Mouse (Mus musculus) cerebellum, adult 2 months (tissue): ENCODE data around the gene Rap2a. TPM values are rescaled to one million over a fixed set of nuclear protein-coding genes. Genes with fewer than 3 reads are reported as not detected.

ENCODE experiments used
- DNase-seq, 2 experiments: peaks; one replicate each; pipeline ENCODE4 v3.0.0; 2021
- H3K27ac ChIP-seq: fragments of 200-500 bp; 2 replicates; pipeline ENCODE4 v1.5.1; 2012; ENCODE audit warnings: low read length, control low read depth, inconsistent platforms; ENCODE audit not compliant: insufficient read depth
- H3K27me3 ChIP-seq: fragments of 200-500 bp; 2 replicates; pipeline ENCODE4 v1.6.1; 2012; ENCODE audit warnings: inconsistent platforms, mild to moderate bottlenecking, low read length, moderate library complexity; ENCODE audit not compliant: control insufficient read depth, insufficient read depth
- H3K4me1 ChIP-seq: fragments of 200-500 bp; 2 replicates; pipeline ENCODE4 v1.6.1; 2011; ENCODE audit warnings: low read length; ENCODE audit not compliant: control insufficient read depth, insufficient read depth
- H3K4me3 ChIP-seq: fragments of 200-500 bp; replicated peaks from 2 replicates; pipeline ENCODE3; 2011; ENCODE audit warnings: mild to moderate bottlenecking, low read depth, low read length, control low read depth; ENCODE audit not compliant: insufficient read depth
- CTCF ChIP-seq: fragments of 200-500 bp; IDR thresholded peaks from 2 replicates; pipeline ENCODE4 v1.5.1; 2011; ENCODE audit warnings: low read depth, mild to moderate bottlenecking, control low read depth, low read length, moderate library complexity, borderline replicate concordance; ENCODE audit not compliant: insufficient read depth
- POLR2A ChIP-seq: fragments of 200-500 bp; IDR thresholded peaks from 2 replicates; pipeline ENCODE4 v1.6.1; 2011; ENCODE audit warnings: low read length, control low read depth, borderline replicate concordance; ENCODE audit not compliant: insufficient read depth
- WGBS: fragments of 180-500 bp; shearing (Covaris S2); methylation state at CpG from one replicate; pipeline ENCODE4 v1.1.7; 2018; 5-methylcytosine and 5-hydroxymethylcytosine counted together
- polyA plus RNA-seq: library from polyadenylated mRNA; depleted of rRNA; stranded (reverse); fragments of >200 nt; gene quantifications from 2 replicates; pipeline ENCODE4 v1.2.3, GENCODE M21; 2012

The Rap2a gene
- polyA plus RNA-seq, 1 experiment = 39.3 TPM

- WGBS = 90% methylated on average over 5 of the region's 5 CpGs
- TF ChIP-seq CTCF = no peak
- TF ChIP-seq POLR2A = no peak
- Histone ChIP-seq H3K4me3 (no peak overlapping the region), H3K4me1 (no peaks in the 10 kb centered on the region), H3K27me3 (no peaks in the 10 kb centered on the region), H3K27ac (no peak overlapping the region)
- no peak for DNase-seq
These were observed 33.6 kb downstream of the Rap2a start for GRCm38 (mm10) chr14:120511821-120512220.

- WGBS = 20% methylated on average over 4 of the region's 4 CpGs
- DNase-seq = no peak
- H3K27ac ChIP-seq = no peak overlapping the region
These were observed 36.6 kb downstream of the Rap2a start for GRCm38 (mm10) chr14:120514821-120515271.

GRCm38 (mm10) chr14:120515376-120515775 is 37.1 kb downstream of the Rap2a start:
- Histone ChIP-seq H3K4me1 (no peaks in the 10 kb centered on the region), H3K27ac (no peak overlapping the region), H3K4me3 (no peak overlapping the region), H3K27me3 (no peaks in the 10 kb centered on the region)
- TF ChIP-seq POLR2A (no peak), CTCF (no peak)
- WGBS = 73% methylated on average over 1 of the region's 1 CpGs
- peak; percentile 18 to 23 for DNase-seq

More at GRCm38 (mm10) chr14:120514821-120515271, 36.6 kb downstream of the Rap2a start:
- no peak for TF ChIP-seq POLR2A
- no peak for TF ChIP-seq CTCF
- H3K4me1 ChIP-seq = no peaks in the 10 kb centered on the region
- H3K27me3 ChIP-seq = no peaks in the 10 kb centered on the region
- H3K4me3 ChIP-seq = no peak overlapping the region

- 43% methylated on average over 5 of the region's 5 CpGs for WGBS
- no peak for DNase-seq
- no peaks in the 10 kb centered on the region for H3K27me3 ChIP-seq
- no peak overlapping the region for H3K4me3 ChIP-seq
- no peak overlapping the region for H3K27ac ChIP-seq
- H3K4me1 ChIP-seq = no peaks in the 10 kb centered on the region
- TF ChIP-seq POLR2A (no peak), CTCF (no peak)
These were observed 40.5 kb downstream of the Rap2a start for GRCm38 (mm10) chr14:120518706-120519105.

- Histone ChIP-seq H3K27me3 (no peaks in the 10 kb centered on the region), H3K4me1 (no peaks in the 10 kb centered on the region), H3K4me3 (no peak overlapping the region), H3K27ac (no peak overlapping the region)
- WGBS = 95% methylated on average over 1 of the region's 1 CpGs
- DNase-seq = no peak
- no peak for TF ChIP-seq CTCF
- no peak for TF ChIP-seq POLR2A
These were observed 41.7 kb downstream of the Rap2a start for GRCm38 (mm10) chr14:120519921-120520320.

- 94% methylated on average over 3 of the region's 3 CpGs for WGBS
- no peak overlapping the region for H3K27ac ChIP-seq
- no peak overlapping the region for H3K4me3 ChIP-seq
- TF ChIP-seq POLR2A = no peak
- no peak for TF ChIP-seq CTCF
- no peaks in the 10 kb centered on the region for H3K4me1 ChIP-seq
- H3K27me3 ChIP-seq = no peaks in the 10 kb centered on the region
- DNase-seq = no peak
These were observed 42.6 kb downstream of the Rap2a start for GRCm38 (mm10) chr14:120520843-120521242.

- WGBS = 94% methylated on average over 5 of the region's 5 CpGs
- Histone ChIP-seq H3K4me1 (no peaks in the 10 kb centered on the region), H3K27me3 (no peaks in the 10 kb centered on the region), H3K27ac (no peak overlapping the region), H3K4me3 (no peak overlapping the region)
- no peak for DNase-seq
- TF ChIP-seq POLR2A = no peak
- no peak for TF ChIP-seq CTCF
These were observed 45.1 kb downstream of the Rap2a start for GRCm38 (mm10) chr14:120523296-120523695.

- TF ChIP-seq POLR2A (no peak), CTCF (no peak)
- DNase-seq = no peak
- no peaks in the 10 kb centered on the region for H3K4me1 ChIP-seq
- H3K27me3 ChIP-seq = no peaks in the 10 kb centered on the region
- 85% methylated on average over 2 of the region's 2 CpGs for WGBS
- H3K27ac ChIP-seq = no peak overlapping the region
- H3K4me3 ChIP-seq = no peak overlapping the region
These were observed 47.4 kb downstream of the Rap2a start for GRCm38 (mm10) chr14:120525644-120526043.
